In genomic region chr11:69849884-69850283, GRCm38 (mm10) we compare ENCODE assay signal across 28 mouse cellular contexts. TPM values are rescaled to one million over a fixed set of nuclear protein-coding genes. Genes with fewer than 3 reads are reported as not detected.
DNase-seq lines count a peak whose midpoint lies in the region; ATAC-seq lines count a peak whose summit lies in the region.
"Had no signal": no experiment of that assay in that cellular context is flagged by ENCODE, and none has a peak within 500 bp of the region (broad histone marks: within the 10 kb centered on the region; RNA-seq: fewer than 3 reads in every experiment).

No protein-coding gene starts in this region.

- no peaks in the 10 kb centered on the region for H3K27me3 ChIP-seq in liver, embryonic 11.5 days (replicated peaks; ENCODE audit: control insufficient read depth, insufficient read depth, low read length)
- no peaks in the 10 kb centered on the region for H3K27me3 ChIP-seq in liver, embryonic 12.5 days (replicated peaks)
- H3K27me3 ChIP-seq: limb, embryonic 13.5 days; midbrain, embryonic 15.5 days; neural tube, embryonic 12.5 days; stomach, embryonic 15.5 days had no signal

- H3K27ac ChIP-seq in liver, embryonic 11.5 days (ENCODE audit: low read depth, low read length): peak overlapping the region; percentile 21; the same call in 1 of the 2 replicates
- peak overlapping the region; percentile 99 for H3K27ac ChIP-seq in liver, embryonic 12.5 days
- H3K27ac ChIP-seq: forebrain, embryonic 10.5 days; hindbrain, postnatal 0 days; layer of hippocampus, adult 2 months; limb, embryonic 13.5 days; midbrain, embryonic 15.5 days; neural tube, embryonic 12.5 days had no signal

- no peaks in the 10 kb centered on the region for H3K9me3 ChIP-seq in liver, embryonic 11.5 days (ENCODE audit: control insufficient read depth, low read length)
- no peaks in the 10 kb centered on the region for H3K9me3 ChIP-seq in liver, embryonic 12.5 days (replicated peaks)
- H3K9me3 ChIP-seq: forebrain, embryonic 10.5 days; limb, embryonic 13.5 days; midbrain, embryonic 15.5 days; neural tube, embryonic 12.5 days; stomach, embryonic 15.5 days had no signal

- peaks cover 24% of the 10 kb centered on the region for H3K36me3 ChIP-seq in liver, embryonic 11.5 days (ENCODE audit: control insufficient read depth, insufficient read depth, low read length)
- H3K36me3 ChIP-seq in liver, embryonic 12.5 days: peaks cover 56% of the 10 kb centered on the region

- 89% methylated on average over 15 of the region's 15 CpGs for WGBS in liver, embryonic 11.5 days
- WGBS in liver, embryonic 12.5 days (ENCODE audit: insufficient replicate concordance): 83% methylated on average over 15 of the region's 15 CpGs

- no peak overlapping the region for H3K4me3 ChIP-seq in liver, embryonic 11.5 days (ENCODE audit: low read depth, low read length)
- H3K4me3 ChIP-seq in liver, embryonic 12.5 days: no peak overlapping the region
- H3K4me3 ChIP-seq: forebrain, embryonic 10.5 days; layer of hippocampus, adult 2 months; midbrain, embryonic 15.5 days; neural tube, embryonic 12.5 days; stomach, embryonic 15.5 days had no signal

- no peak for ATAC-seq in liver, embryonic 11.5 days (replicated peaks; ENCODE audit: low FRiP score)
- no peak for ATAC-seq in liver, embryonic 12.5 days
- ATAC-seq: CD4-positive, CD25-positive, alpha-beta regulatory T cell, adult 4 months; hindbrain, postnatal 0 days; intestine, embryonic 16.5 days; midbrain, embryonic 15.5 days had no signal

- H3K4me1 ChIP-seq in liver, embryonic 11.5 days (replicated peaks; ENCODE audit: control insufficient read depth, insufficient read depth, low read length): peaks cover 56% of the 10 kb centered on the region
- H3K4me1 ChIP-seq in liver, embryonic 12.5 days: peaks cover 91% of the 10 kb centered on the region

- no peak overlapping the region for H3K9ac ChIP-seq in liver, embryonic 11.5 days (ENCODE audit: low read depth, low read length)
- H3K9ac ChIP-seq in liver, embryonic 12.5 days: no peak overlapping the region
- H3K9ac ChIP-seq: limb, embryonic 13.5 days; midbrain, embryonic 15.5 days; neural tube, embryonic 12.5 days; stomach, embryonic 15.5 days had no signal

- H3K4me2 ChIP-seq in liver, embryonic 11.5 days: no peak overlapping the region
- 0 out of 2 replicates have a peak overlapping the region, but pooled peaks have one; percentile 10 for H3K4me2 ChIP-seq in liver, embryonic 12.5 days
- H3K4me2 ChIP-seq: heart, embryonic 11.5 days; limb, embryonic 13.5 days; midbrain, embryonic 15.5 days; neural tube, embryonic 12.5 days; stomach, embryonic 15.5 days had no signal

- DNase-seq in cerebellum, adult 8-10 months: peak; percentile 13
- no peak for DNase-seq in cerebellum, postnatal 25 days
- DNase-seq in liver, embryonic 11.5 days (ENCODE audit: low spot score): no peak
- no peak for DNase-seq in liver
- no peak for DNase-seq in spleen, postnatal 36 days (ENCODE audit: low spot score in 2 of 2)
- no peak for DNase-seq in right cerebral cortex, postnatal 10 days (ENCODE audit: low spot score in 2 of 2)
- DNase-seq: adrenal gland, postnatal 25 days; cerebellum, adult 9-11 months; heart, postnatal 14 days; kidney, adult 9 months; kidney, postnatal 14 days; layer of hippocampus, postnatal 36 days; lung, adult 2 months; lung, postnatal 14 days; retina, postnatal 1 day; right cerebral cortex, postnatal 4 days; thymus, postnatal 4 days had no signal

RNA-seq across cellular contexts. Expression of gene Plscr3, which starts 3.7 kb away (rescaled TPM):
- 63.5 and 70.1 TPM in 2 replicates for polyA plus RNA-seq in liver, embryonic 11.5 days (2014; fragmentation: Nextera tagmentation; extraction: Ambion mirVana)
- 37.0 and 37.7 TPM in 2 replicates for polyA plus RNA-seq in liver, embryonic 12.5 days (2016; fragmentation: Nextera tagmentation; extraction: Ambion mirVana)

RNA-seq across cellular contexts. Expression of gene Tnk1, which starts 8.6 kb away (rescaled TPM):
- polyA plus RNA-seq in liver, embryonic 11.5 days (2014; fragmentation: Nextera tagmentation; extraction: Ambion mirVana): 0.57 and 0.62 TPM in 2 replicates
- 1.2 and 1.4 TPM in 2 replicates for polyA plus RNA-seq in liver, embryonic 12.5 days (2016; fragmentation: Nextera tagmentation; extraction: Ambion mirVana)
- polyA plus RNA-seq: CD4-positive, CD25-positive, alpha-beta regulatory T cell, adult 4 months; hindbrain, postnatal 0 days had no signal

RNA-seq across cellular contexts. Expression of gene Tmem256, which starts 11.6 kb away (rescaled TPM):
- polyA plus RNA-seq in liver, embryonic 11.5 days (2014; fragmentation: Nextera tagmentation; extraction: Ambion mirVana): 336 and 370 TPM in 2 replicates
- polyA plus RNA-seq in liver, embryonic 12.5 days (2016; fragmentation: Nextera tagmentation; extraction: Ambion mirVana): 330 and 338 TPM in 2 replicates

RNA-seq across cellular contexts. Expression of gene Nlgn2, which starts 12.3 kb away (rescaled TPM):
- polyA plus RNA-seq in liver, embryonic 11.5 days (2014; fragmentation: Nextera tagmentation; extraction: Ambion mirVana): 2.8 and 3.4 TPM in 2 replicates
- 1.3 and 1.4 TPM in 2 replicates for polyA plus RNA-seq in liver, embryonic 12.5 days (2016; fragmentation: Nextera tagmentation; extraction: Ambion mirVana)

RNA-seq across cellular contexts. Expression of gene Spem1, which starts 27.9 kb away (rescaled TPM):
- not detected in 2 replicates for polyA plus RNA-seq in liver, embryonic 11.5 days (2014; fragmentation: Nextera tagmentation; extraction: Ambion mirVana)
- not detected in 2 replicates for polyA plus RNA-seq in liver, embryonic 12.5 days (2016; fragmentation: Nextera tagmentation; extraction: Ambion mirVana)
- polyA plus RNA-seq: heart, embryonic 11.5 days; intestine, embryonic 16.5 days; neural tube, embryonic 12.5 days; stomach, embryonic 15.5 days had no signal
